Mouse (Mus musculus): ENCODE measurements around the gene Mns1. TPM values are rescaled to one million over a fixed set of nuclear protein-coding genes. Genes with fewer than 3 reads are reported as not detected.

Mns1 gene
- polyA plus RNA-seq, 1 experiment, result 10.5 TPM

DNA sequence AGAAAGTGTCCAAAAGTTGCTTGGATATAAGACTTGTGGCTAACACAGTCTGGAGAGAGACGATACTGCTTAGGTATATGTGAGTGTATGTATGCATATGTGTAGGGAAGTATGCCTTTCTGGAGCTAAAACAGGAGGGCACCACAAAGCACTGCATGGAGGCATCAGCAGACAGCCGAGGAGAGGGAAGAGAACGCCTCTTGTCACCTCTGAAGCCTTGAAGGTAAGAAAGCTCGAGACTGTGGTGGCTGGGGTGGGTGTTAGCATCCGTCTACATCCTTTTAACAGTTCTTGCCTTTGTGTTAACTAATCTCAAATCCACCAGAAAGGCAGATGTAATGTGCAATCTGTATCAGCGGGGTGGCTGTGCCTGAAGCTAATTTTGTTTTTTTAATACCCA is 34.4 kb upstream of the Mns1 start:
- peaks cover 6% of the 10 kb centered on the region; the same call in 1 of the 2 replicates for H3K4me1 ChIP-seq (ENCODE audit: control insufficient read depth, insufficient read depth, low read length)
- no peak overlapping the region for H3K27ac ChIP-seq (ENCODE audit: insufficient read depth, low read length)
- TF ChIP-seq CTCF (IDR thresholded peaks at IDR 0.05; ENCODE audit: borderline replicate concordance, insufficient read depth, low read length), result no peak
- TF ChIP-seq POLR2A (IDR thresholded peaks at IDR 0.05; ENCODE audit: low read depth, low read length), result no peak
- H3K4me3 ChIP-seq (ENCODE audit: insufficient read depth, low read length), result no peak overlapping the region

DNA sequence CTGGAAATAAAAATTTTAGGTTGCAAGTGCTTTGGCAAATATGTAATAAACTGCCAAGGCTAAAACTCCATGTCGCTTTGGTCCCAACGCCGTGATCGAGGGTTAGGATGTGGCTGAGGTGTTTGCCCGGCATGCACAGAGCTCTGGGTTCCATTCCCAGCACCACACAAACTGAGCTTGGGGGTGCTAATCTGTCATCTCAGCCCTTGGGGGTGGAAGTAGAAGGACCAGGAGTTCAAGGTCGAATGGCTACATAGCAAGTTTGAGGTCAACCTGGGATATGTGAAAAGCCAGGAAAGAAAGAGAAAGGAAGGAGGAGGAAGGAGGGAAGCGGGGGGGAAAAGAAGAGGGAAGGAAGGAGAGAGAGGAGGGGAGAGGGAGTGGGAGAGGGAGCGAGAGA is 33.4 kb upstream of the Mns1 start:
- H3K27ac ChIP-seq (ENCODE audit: insufficient read depth, low read length), result no peak overlapping the region
- no peak overlapping the region for H3K4me3 ChIP-seq (ENCODE audit: insufficient read depth, low read length)
- no peak for TF ChIP-seq POLR2A (IDR thresholded peaks at IDR 0.05; ENCODE audit: low read depth, low read length)
- no peak for TF ChIP-seq CTCF (IDR thresholded peaks at IDR 0.05; ENCODE audit: borderline replicate concordance, insufficient read depth, low read length)
- peaks cover 6% of the 10 kb centered on the region; the same call in 1 of the 2 replicates for H3K4me1 ChIP-seq (ENCODE audit: control insufficient read depth, insufficient read depth, low read length)

DNA sequence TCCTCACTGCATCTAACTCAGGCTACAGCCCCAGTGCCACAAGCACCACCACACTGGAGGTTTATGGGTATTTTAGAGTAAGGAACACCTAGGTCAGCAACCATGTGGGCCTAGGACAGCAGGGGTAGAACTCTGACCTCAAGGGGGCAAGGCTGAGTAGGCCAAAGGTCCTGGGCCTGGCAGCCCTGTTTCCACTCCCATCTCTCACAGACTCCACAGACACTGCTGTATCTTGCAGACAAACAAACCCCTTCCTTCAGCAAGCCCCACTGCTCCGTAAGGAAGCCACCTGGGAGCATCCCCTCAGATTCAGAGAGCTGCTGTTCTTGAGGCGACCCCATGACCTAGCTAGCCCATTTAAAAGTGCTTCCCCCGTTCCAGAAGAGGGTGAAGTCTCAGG is 32.9 kb upstream of the Mns1 start:
- Histone ChIP-seq H3K4me1 (ENCODE audit: control insufficient read depth, insufficient read depth, low read length) (peaks cover 9% of the 10 kb centered on the region; the same call in 1 of the 2 replicates), H3K4me3 (ENCODE audit: insufficient read depth, low read length) (no peak overlapping the region), H3K27ac (ENCODE audit: insufficient read depth, low read length) (no peak overlapping the region)
- no peak for TF ChIP-seq POLR2A (IDR thresholded peaks at IDR 0.05; ENCODE audit: low read depth, low read length)
- no peak for TF ChIP-seq CTCF (IDR thresholded peaks at IDR 0.05; ENCODE audit: borderline replicate concordance, insufficient read depth, low read length)

DNA sequence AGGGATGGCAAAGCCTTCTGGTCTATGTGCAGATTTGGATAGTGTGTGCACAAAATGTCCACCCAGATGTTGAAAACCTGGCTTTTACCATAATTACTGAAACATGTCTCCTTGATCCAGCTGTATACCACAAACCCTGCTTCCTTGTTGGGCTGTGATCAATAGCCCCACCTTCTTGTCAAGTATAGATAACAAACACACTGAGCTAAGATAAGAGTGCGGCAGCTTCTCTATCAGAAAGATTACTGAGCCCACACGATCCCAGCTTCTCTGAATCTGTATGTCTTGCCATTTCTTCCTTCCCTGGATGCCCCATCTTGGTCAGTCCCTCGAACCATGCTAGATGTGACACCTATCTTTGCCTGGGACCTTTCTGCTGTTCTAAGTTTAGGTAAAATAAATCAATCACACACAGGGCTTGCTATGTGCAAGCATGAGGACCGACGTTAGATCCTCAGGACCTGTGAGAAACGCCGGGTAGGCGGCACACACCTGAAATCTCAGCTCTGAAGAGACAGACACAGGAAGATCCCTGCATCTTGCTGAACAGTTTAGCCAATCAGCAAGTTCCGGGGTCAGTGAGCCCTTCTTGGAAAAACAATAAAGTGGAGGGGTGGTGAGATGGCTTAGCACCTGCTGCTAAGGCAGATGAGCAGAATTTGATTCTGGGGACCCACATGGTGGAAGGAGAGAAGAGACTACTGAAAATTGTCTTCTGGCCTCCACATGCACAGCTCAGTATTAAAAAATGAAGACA is 31.8 kb upstream of the Mns1 start:
- H3K27ac ChIP-seq (ENCODE audit: insufficient read depth, low read length), result no peak overlapping the region
- H3K4me3 ChIP-seq (ENCODE audit: insufficient read depth, low read length), result no peak overlapping the region
- TF ChIP-seq CTCF (IDR thresholded peaks at IDR 0.05; ENCODE audit: borderline replicate concordance, insufficient read depth, low read length), result no peak
- no peak for TF ChIP-seq POLR2A (IDR thresholded peaks at IDR 0.05; ENCODE audit: low read depth, low read length)
- H3K4me1 ChIP-seq (ENCODE audit: control insufficient read depth, insufficient read depth, low read length), result peaks cover 2% of the 10 kb centered on the region; the same call in 1 of the 2 replicates

DNA sequence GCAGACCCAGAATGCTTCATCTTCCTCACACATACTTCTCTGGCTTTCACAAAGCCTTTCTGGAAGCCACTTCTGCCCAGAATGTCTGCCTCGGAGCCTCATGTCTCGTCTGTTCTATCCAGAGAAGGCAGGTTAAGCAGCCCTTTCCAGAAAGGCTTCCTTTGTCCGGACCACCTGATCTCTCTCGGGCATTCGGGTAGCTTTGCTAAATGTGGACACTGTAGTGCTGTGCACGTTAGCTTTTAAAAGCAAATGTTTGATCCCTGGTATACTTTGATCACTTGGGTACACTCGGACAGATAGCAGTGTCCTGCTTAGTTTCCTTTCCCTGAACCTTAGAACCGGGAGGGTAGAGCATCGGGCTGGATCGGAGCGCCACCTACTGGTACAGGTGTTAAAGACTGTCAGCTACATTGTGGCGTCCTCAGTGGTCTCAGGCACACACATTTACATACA is 29.7 kb upstream of the Mns1 start:
- no peak overlapping the region for H3K27ac ChIP-seq (ENCODE audit: insufficient read depth, low read length)
- peak; percentile 97 for TF ChIP-seq CTCF (IDR thresholded peaks at IDR 0.05; ENCODE audit: borderline replicate concordance, insufficient read depth, low read length)
- no peak for TF ChIP-seq POLR2A (IDR thresholded peaks at IDR 0.05; ENCODE audit: low read depth, low read length)
- peaks cover 2% of the 10 kb centered on the region; the same call in 1 of the 2 replicates for H3K4me1 ChIP-seq (ENCODE audit: control insufficient read depth, insufficient read depth, low read length)
- peak overlapping the region; percentile 24; the same call in 1 of the 2 replicates for H3K4me3 ChIP-seq (ENCODE audit: insufficient read depth, low read length)

DNA sequence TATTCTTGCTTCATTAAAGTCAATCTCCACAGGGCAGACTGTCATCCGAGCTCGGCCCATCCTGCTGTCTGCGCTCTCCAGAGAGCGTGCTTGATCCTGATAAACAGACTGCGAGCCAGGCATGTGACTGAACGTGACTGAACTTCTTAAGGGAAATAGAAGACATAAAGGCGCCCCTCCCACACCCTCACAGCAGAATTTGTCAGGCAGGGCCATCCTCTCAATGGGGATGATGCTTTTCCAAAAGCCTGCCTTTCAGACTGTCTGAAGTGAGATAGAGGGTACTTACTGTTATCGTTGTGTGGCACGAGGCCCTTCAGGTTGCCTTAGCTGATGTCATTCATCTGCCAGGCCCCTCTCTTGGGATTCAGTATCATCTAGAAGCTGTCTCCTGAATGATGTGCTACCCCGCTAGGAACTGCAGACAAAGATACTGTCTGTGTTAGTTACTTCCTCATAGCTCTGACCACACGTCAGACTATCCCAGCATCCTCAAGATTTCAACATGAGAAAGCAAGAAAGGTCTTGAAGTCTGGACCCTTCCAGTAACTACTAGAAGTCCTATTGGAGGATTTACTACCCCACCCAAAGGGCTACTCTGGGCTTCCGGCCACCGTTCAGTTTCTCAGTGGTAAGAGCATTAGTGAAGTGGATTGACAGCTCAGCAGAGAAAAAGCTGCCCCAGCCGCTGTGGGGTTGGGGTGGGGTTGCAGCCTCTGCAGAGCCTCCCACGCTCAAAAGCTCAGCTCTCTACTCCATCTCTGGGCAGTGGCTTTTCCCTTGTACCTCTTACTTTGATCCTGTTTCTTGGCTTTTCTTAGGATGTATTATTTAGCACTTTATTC is 28.2 kb upstream of the Mns1 start:
- TF ChIP-seq POLR2A (IDR thresholded peaks at IDR 0.05; ENCODE audit: low read depth, low read length) (no peak), CTCF (IDR thresholded peaks at IDR 0.05; ENCODE audit: borderline replicate concordance, insufficient read depth, low read length) (no peak)
- peaks cover 2% of the 10 kb centered on the region; the same call in 1 of the 2 replicates for H3K4me1 ChIP-seq (ENCODE audit: control insufficient read depth, insufficient read depth, low read length)

DNA sequence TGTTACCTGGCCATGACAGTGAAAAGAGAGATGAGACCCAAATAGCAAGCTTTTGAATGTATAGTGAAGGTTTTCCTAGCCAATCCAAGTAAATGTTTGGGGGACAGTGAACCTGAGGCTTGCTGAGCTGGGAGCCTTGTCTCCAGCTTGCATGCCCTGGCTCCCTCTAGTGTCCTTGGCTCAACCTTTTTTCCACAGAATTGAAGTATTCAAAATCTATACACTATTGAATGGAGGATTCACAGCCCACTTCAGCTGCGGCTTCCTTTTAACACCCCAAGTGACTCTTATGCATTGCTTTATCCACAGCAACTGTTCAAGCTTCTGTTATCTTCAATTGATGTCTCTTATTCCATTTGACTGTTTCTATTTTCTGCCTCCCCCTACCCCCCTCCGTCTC is 26.1 kb upstream of the Mns1 start:
- Histone ChIP-seq H3K4me1 (ENCODE audit: control insufficient read depth, insufficient read depth, low read length) (peaks cover 2% of the 10 kb centered on the region; the same call in 1 of the 2 replicates), H3K27ac (ENCODE audit: insufficient read depth, low read length) (no peak overlapping the region), H3K4me3 (ENCODE audit: insufficient read depth, low read length) (no peak overlapping the region)
- no peak for TF ChIP-seq POLR2A (IDR thresholded peaks at IDR 0.05; ENCODE audit: low read depth, low read length)
- peak; percentile 60; the same call in 1 of the 2 replicates for TF ChIP-seq CTCF (IDR thresholded peaks at IDR 0.05; ENCODE audit: borderline replicate concordance, insufficient read depth, low read length)

More for the DNA sequence above, 28.2 kb upstream of the Mns1 start:
- no peak overlapping the region for H3K4me3 ChIP-seq (ENCODE audit: insufficient read depth, low read length)
- peak overlapping the region; percentile 17; the same call in 1 of the 2 replicates for H3K27ac ChIP-seq (ENCODE audit: insufficient read depth, low read length)

DNA sequence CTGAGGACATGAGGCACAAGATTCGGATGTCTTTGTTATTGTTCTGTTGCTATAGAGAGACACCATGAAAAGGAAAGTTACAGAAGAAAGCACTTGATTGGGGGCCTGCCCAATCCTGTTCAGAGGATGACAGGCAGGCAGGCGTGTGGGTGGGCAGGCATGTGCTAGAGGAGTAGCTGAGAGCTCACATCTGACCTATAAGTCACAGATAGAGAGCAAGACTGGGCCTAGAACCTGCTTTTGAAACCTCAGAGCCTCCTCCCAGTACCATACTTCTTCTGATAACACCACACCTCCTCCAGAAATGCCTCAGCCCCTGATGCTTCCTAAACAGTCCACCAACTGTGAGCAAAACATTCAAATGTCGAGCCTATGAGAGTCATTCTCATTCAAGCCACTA is 19.4 kb upstream of the Mns1 start:
- H3K27ac ChIP-seq (ENCODE audit: insufficient read depth, low read length), result no peak overlapping the region
- H3K4me3 ChIP-seq (ENCODE audit: insufficient read depth, low read length), result no peak overlapping the region
- peaks cover 6% of the 10 kb centered on the region; the same call in 1 of the 2 replicates for H3K4me1 ChIP-seq (ENCODE audit: control insufficient read depth, insufficient read depth, low read length)
- no peak for TF ChIP-seq CTCF (IDR thresholded peaks at IDR 0.05; ENCODE audit: borderline replicate concordance, insufficient read depth, low read length)
- no peak for TF ChIP-seq POLR2A (IDR thresholded peaks at IDR 0.05; ENCODE audit: low read depth, low read length)

DNA sequence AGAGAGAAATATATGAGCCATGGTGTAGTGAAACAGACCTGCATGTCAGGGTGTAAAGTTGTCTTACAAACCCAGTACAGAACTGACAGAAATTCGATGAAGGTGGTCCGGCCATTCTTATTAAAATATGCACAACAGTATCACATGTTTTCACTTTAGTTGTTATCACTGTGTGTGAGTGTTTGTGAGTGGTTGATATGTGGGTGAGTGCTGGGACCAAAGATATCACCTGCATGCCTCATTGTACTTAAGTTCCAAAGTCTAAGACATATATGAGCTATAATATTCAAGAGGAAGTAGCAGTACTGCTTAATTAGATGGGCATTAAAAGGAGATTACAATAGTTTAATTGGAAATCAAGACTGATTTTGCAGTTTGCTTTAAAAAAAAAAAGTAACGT is 17.3 kb upstream of the Mns1 start:
- TF ChIP-seq POLR2A (IDR thresholded peaks at IDR 0.05; ENCODE audit: low read depth, low read length), result no peak
- no peak for TF ChIP-seq CTCF (IDR thresholded peaks at IDR 0.05; ENCODE audit: borderline replicate concordance, insufficient read depth, low read length)
- Histone ChIP-seq H3K27ac (ENCODE audit: insufficient read depth, low read length) (no peak overlapping the region), H3K4me3 (ENCODE audit: insufficient read depth, low read length) (no peak overlapping the region), H3K4me1 (ENCODE audit: control insufficient read depth, insufficient read depth, low read length) (peaks cover 6% of the 10 kb centered on the region; the same call in 1 of the 2 replicates)
